Mouse (Mus musculus) hindbrain, embryonic 10.5 days (tissue): Measurements from ENCODE around the gene 4930544D05Rik. TPM values are rescaled to one million over a fixed set of nuclear protein-coding genes. Genes with fewer than 3 reads are reported as not detected.

ENCODE experiments used
- DNase-seq: peaks from one replicate; pipeline ENCODE4 v3.0.0-alpha.2; 2017; ENCODE audit warnings: low spot score
- H3K27ac ChIP-seq: fragments of 300-500 bp; sonication (generic); 2 replicates; pipeline ENCODE4 v1.5.1; 2016; ENCODE audit warnings: mild to moderate bottlenecking, moderate library complexity
- H3K27me3 ChIP-seq: fragments of 300-500 bp; sonication (generic); 2 replicates; pipeline ENCODE4 v1.6.1; 2016; ENCODE audit warnings: mild to moderate bottlenecking; ENCODE audit not compliant: poor library complexity, insufficient read depth, severe bottlenecking
- H3K36me3 ChIP-seq: fragments of 300-500 bp; sonication (generic); 2 replicates; pipeline ENCODE4 v1.6.1; 2016; ENCODE audit warnings: mild to moderate bottlenecking, moderate library complexity
- H3K4me1 ChIP-seq: fragments of 300-500 bp; sonication (generic); replicated peaks from 2 replicates; pipeline ENCODE4 v1.6.1; 2016; ENCODE audit warnings: mild to moderate bottlenecking
- H3K4me3 ChIP-seq: fragments of 300-500 bp; sonication (generic); 2 replicates; pipeline ENCODE4 v1.5.1; 2016; ENCODE audit warnings: mild to moderate bottlenecking, moderate library complexity
- H3K9me3 ChIP-seq: fragments of 300-500 bp; sonication (generic); 2 replicates; pipeline ENCODE4 v1.6.1; 2016; ENCODE audit warnings: mild to moderate bottlenecking, moderate library complexity
- WGBS: fragments of 180-500 bp; shearing (Covaris S2); methylation state at CpG from one replicate; pipeline ENCODE4 v1.1.7; 2016; 5-methylcytosine and 5-hydroxymethylcytosine counted together
- polyA plus RNA-seq: library from polyadenylated mRNA; unstranded; fragments of >200 nt; fragmentation: Nextera tagmentation; extraction: Ambion mirVana; gene quantifications from 2 replicates; pipeline ENCODE4 v1.2.1, GENCODE M21; 2016

4930544D05Rik gene
- polyA plus RNA-seq, 1 experiment from 2014 or later: not detected

- Histone ChIP-seq H3K27ac (no peak overlapping the region), H3K4me1 (peaks cover 71% of the 10 kb centered on the region), H3K27me3 (no peaks in the 10 kb centered on the region), H3K4me3 (peak overlapping the region; percentile 86), H3K9me3 (no peaks in the 10 kb centered on the region), H3K36me3 (peaks cover 70% of the 10 kb centered on the region)
- 89% methylated on average over 4 of the region's 4 CpGs for WGBS
- DNase-seq: no peak
Measured at GRCm38 (mm10) chr11:70648512-70648911, 32.9 kb downstream of the 4930544D05Rik start.

- 89% methylated on average over 8 of the region's 8 CpGs for WGBS
- Histone ChIP-seq H3K9me3 (no peaks in the 10 kb centered on the region), H3K4me3 (peak overlapping the region; percentile 86), H3K36me3 (peaks cover 63% of the 10 kb centered on the region), H3K27me3 (no peaks in the 10 kb centered on the region), H3K27ac (no peak overlapping the region), H3K4me1 (peaks cover 71% of the 10 kb centered on the region)
- DNase-seq: no peak
Measured at GRCm38 (mm10) chr11:70649185-70649734, 33.6 kb downstream of the 4930544D05Rik start.

- WGBS: 79% methylated on average over 12 of the region's 12 CpGs
- no peaks in the 10 kb centered on the region for H3K27me3 ChIP-seq
- H3K9me3 ChIP-seq: no peaks in the 10 kb centered on the region
- H3K27ac ChIP-seq: peak overlapping the region; percentile 40; the same call in 1 of the 2 replicates
- DNase-seq: no peak
- peaks cover 68% of the 10 kb centered on the region for H3K4me1 ChIP-seq
- peaks cover 50% of the 10 kb centered on the region for H3K36me3 ChIP-seq
- H3K4me3 ChIP-seq: peak overlapping the region; percentile 23
Measured at GRCm38 (mm10) chr11:70650322-70651175, 34.9 kb downstream of the 4930544D05Rik start.

GRCm38 (mm10) chr11:70651391-70651790, 35.7 kb downstream of the 4930544D05Rik start:
- Histone ChIP-seq H3K4me1 (peaks cover 68% of the 10 kb centered on the region), H3K4me3 (peak overlapping the region; percentile 23; the same call in 1 of the 2 replicates), H3K27ac (no peak overlapping the region), H3K27me3 (no peaks in the 10 kb centered on the region), H3K36me3 (peaks cover 48% of the 10 kb centered on the region), H3K9me3 (no peaks in the 10 kb centered on the region)
- no peak for DNase-seq
- 88% methylated on average over 2 of the region's 2 CpGs for WGBS

- Histone ChIP-seq H3K4me3 (peak overlapping the region; percentile 97), H3K4me1 (peaks cover 75% of the 10 kb centered on the region), H3K36me3 (peaks cover 48% of the 10 kb centered on the region), H3K27me3 (no peaks in the 10 kb centered on the region), H3K27ac (peak overlapping the region; percentile 99; the same call in 1 of the 2 replicates), H3K9me3 (no peaks in the 10 kb centered on the region)
- peak; percentile 32 for DNase-seq
- WGBS: 70% methylated on average over 12 of the region's 12 CpGs
Measured at GRCm38 (mm10) chr11:70652029-70652883, 36.6 kb downstream of the 4930544D05Rik start.

GRCm38 (mm10) chr11:70652884-70653344, 37.3 kb downstream of the 4930544D05Rik start:
- Histone ChIP-seq H3K27ac (peak overlapping the region; percentile 99), H3K4me3 (peak overlapping the region; percentile 97), H3K4me1 (peaks cover 77% of the 10 kb centered on the region), H3K36me3 (peaks cover 48% of the 10 kb centered on the region), H3K27me3 (no peaks in the 10 kb centered on the region), H3K9me3 (no peaks in the 10 kb centered on the region)
- no peak for DNase-seq
- 69% methylated on average over 6 of the region's 6 CpGs for WGBS

- DNase-seq: peak; percentile 85
- Histone ChIP-seq H3K4me3 (peak overlapping the region; percentile 97), H3K27ac (peak overlapping the region; percentile 99), H3K27me3 (no peaks in the 10 kb centered on the region), H3K4me1 (peaks cover 76% of the 10 kb centered on the region), H3K36me3 (peaks cover 45% of the 10 kb centered on the region), H3K9me3 (no peaks in the 10 kb centered on the region)
- WGBS: under 1% methylated on average over 63 of the region's 63 CpGs
Measured at GRCm38 (mm10) chr11:70653345-70654197, 37.9 kb downstream of the 4930544D05Rik start.

- Histone ChIP-seq H3K9me3 (no peaks in the 10 kb centered on the region), H3K27me3 (no peaks in the 10 kb centered on the region), H3K27ac (peak within 1 kb of the TSS; percentile 99), H3K4me3 (peak within 1 kb of the TSS; percentile 97), H3K36me3 (peaks cover 37% of the 10 kb centered on the region), H3K4me1 (peaks cover 73% of the 10 kb centered on the region)
- WGBS: 1% methylated on average over 61 of the region's 61 CpGs
- peak; percentile 84 for DNase-seq
Measured at GRCm38 (mm10) chr11:70654198-70654922, 38.7 kb downstream of the 4930544D05Rik start, which contains the start of gene Pfn1. TSS of gene Pfn1 (minus strand) at chr11:70654644.

- DNase-seq: peak; percentile 84
- no peaks in the 10 kb centered on the region for H3K9me3 ChIP-seq
- H3K4me1 ChIP-seq: peaks cover 68% of the 10 kb centered on the region
- WGBS: under 1% methylated on average over 48 of the region's 48 CpGs
- peak overlapping the region; percentile 97 for H3K4me3 ChIP-seq
- H3K36me3 ChIP-seq: peaks cover 36% of the 10 kb centered on the region
- H3K27ac ChIP-seq: peak overlapping the region; percentile 99
- no peaks in the 10 kb centered on the region for H3K27me3 ChIP-seq
Measured at GRCm38 (mm10) chr11:70654923-70655570, 39.4 kb downstream of the 4930544D05Rik start.

- DNase-seq: peak; percentile 74
- peak overlapping the region; percentile 99 for H3K27ac ChIP-seq
- peak overlapping the region; percentile 97 for H3K4me3 ChIP-seq
- peaks cover 34% of the 10 kb centered on the region for H3K36me3 ChIP-seq
- no peaks in the 10 kb centered on the region for H3K27me3 ChIP-seq
- WGBS: under 1% methylated on average over 61 of the region's 61 CpGs
- no peaks in the 10 kb centered on the region for H3K9me3 ChIP-seq
- peaks cover 66% of the 10 kb centered on the region for H3K4me1 ChIP-seq
Measured at GRCm38 (mm10) chr11:70655571-70656455, 40.2 kb downstream of the 4930544D05Rik start.
